Mouse (Mus musculus) CH12.LX (cell line): ENCODE results near the gene Fkbp1b.

Experiments
- BHLHE40 ChIP-seq: IDR thresholded peaks from 2 replicates; pipeline ENCODE4 v1.6.1; 2011; ENCODE audit warnings: mild to moderate bottlenecking, low read depth, low read length, improper control_type of control experiment
- POLR2A ChIP-seq: IDR thresholded peaks from 2 replicates; pipeline ENCODE4 v1.6.1; 2011; ENCODE audit warnings: low read depth, mild to moderate bottlenecking, improper control_type of control experiment, low read length
- SIN3A ChIP-seq: IDR thresholded peaks from 2 replicates; pipeline ENCODE4 v1.6.1; 2012; ENCODE audit warnings: low read length, improper control_type of control experiment, inconsistent platforms

GRCm38 (mm10) chr12:4783598-4783997, 57.8 kb downstream of the Fkbp1b start:
- TF ChIP-seq SIN3A (no peak), POLR2A (no peak), BHLHE40 (no peak)
